Mouse (Mus musculus) spleen, adult 2 months (tissue): ENCODE measurements at regions not wholly inside any gene's neighbourhood (a gene's known extent, or its start where the extent isn't known, plus 50 kb on each side); places are given as distances from the start of the nearest gene placed in this dataset.

ENCODE experiments used
- DNase-seq, 2 experiments: peaks; one replicate each; pipeline versions ENCODE4 v3.0.0 to v3.0.0-alpha.2; 2012 to 2021; ENCODE audit warnings: low spot score in 2 of 2, low read depth in 1 of 2
- H3K27ac ChIP-seq: fragments of 200-500 bp; 2 replicates; pipeline ENCODE4 v1.5.1; 2012; ENCODE audit warnings: low read length, inconsistent platforms; ENCODE audit not compliant: insufficient read depth
- H3K27me3 ChIP-seq: fragments of 200-500 bp; 2 replicates; pipeline ENCODE4 v1.6.1; 2012; ENCODE audit warnings: mild to moderate bottlenecking, moderate library complexity, low read length, inconsistent platforms; ENCODE audit not compliant: control insufficient read depth, insufficient read depth
- H3K36me3 ChIP-seq: fragments of 200-500 bp; 2 replicates; pipeline ENCODE4 v1.6.1; 2012; ENCODE audit warnings: mild to moderate bottlenecking, low read length, inconsistent platforms; ENCODE audit not compliant: control insufficient read depth, insufficient read depth
- H3K4me1 ChIP-seq: fragments of 200-500 bp; 2 replicates; pipeline ENCODE4 v1.6.1; 2011; ENCODE audit warnings: inconsistent platforms; ENCODE audit not compliant: control insufficient read depth, insufficient read depth, insufficient read length
- H3K4me3 ChIP-seq: fragments of 200-500 bp; 2 replicates; pipeline ENCODE4 v1.5.1; 2011; ENCODE audit warnings: mild to moderate bottlenecking, inconsistent platforms; ENCODE audit not compliant: insufficient read depth, insufficient read length; ENCODE audit errors: extremely low read depth
- CTCF ChIP-seq: fragments of 200-500 bp; IDR thresholded peaks from 2 replicates; pipeline ENCODE4 v1.5.1; 2011; ENCODE audit warnings: mild to moderate bottlenecking, inconsistent platforms; ENCODE audit not compliant: insufficient read depth, insufficient read length, insufficient replicate concordance; ENCODE audit errors: extremely low read depth
- POLR2A ChIP-seq: fragments of 200-500 bp; IDR thresholded peaks from 2 replicates; pipeline ENCODE4 v1.6.1; 2011; ENCODE audit warnings: low read depth, low read length, inconsistent platforms
- WGBS: fragments of 180-500 bp; shearing (Covaris S2); methylation state at CpG from one replicate; pipeline ENCODE4 v1.1.7; 2018; 5-methylcytosine and 5-hydroxymethylcytosine counted together

GRCm38 (mm10) chr1:128820527-128820926 is 228.4 kb upstream of the Cxcr4 start:
- Histone ChIP-seq H3K36me3 (no peaks in the 10 kb centered on the region), H3K27me3 (no peaks in the 10 kb centered on the region; the same call in 1 of the 2 replicates), H3K4me3 (no peak overlapping the region), H3K4me1 (0 out of 2 replicates have a peak, but pooled peaks cover 2% of the 10 kb centered on the region), H3K27ac (no peak overlapping the region)
- no peak for DNase-seq
- 97% methylated on average over 1 of the region's 1 CpGs for WGBS
- TF ChIP-seq CTCF = no peak
- no peak for TF ChIP-seq POLR2A

- H3K4me3 ChIP-seq = no peak overlapping the region
- 95% methylated on average over 6 of the region's 6 CpGs for WGBS
- H3K27ac ChIP-seq = no peak overlapping the region
- 0 out of 2 replicates have a peak, but pooled peaks cover 2% of the 10 kb centered on the region for H3K4me1 ChIP-seq
- H3K36me3 ChIP-seq = no peaks in the 10 kb centered on the region
- TF ChIP-seq POLR2A (no peak), CTCF (no peak)
- DNase-seq = no peak
- H3K27me3 ChIP-seq = no peaks in the 10 kb centered on the region; the same call in 1 of the 2 replicates
These were observed 227.5 kb upstream of the Cxcr4 start for GRCm38 (mm10) chr1:128819611-128820010.

DNA sequence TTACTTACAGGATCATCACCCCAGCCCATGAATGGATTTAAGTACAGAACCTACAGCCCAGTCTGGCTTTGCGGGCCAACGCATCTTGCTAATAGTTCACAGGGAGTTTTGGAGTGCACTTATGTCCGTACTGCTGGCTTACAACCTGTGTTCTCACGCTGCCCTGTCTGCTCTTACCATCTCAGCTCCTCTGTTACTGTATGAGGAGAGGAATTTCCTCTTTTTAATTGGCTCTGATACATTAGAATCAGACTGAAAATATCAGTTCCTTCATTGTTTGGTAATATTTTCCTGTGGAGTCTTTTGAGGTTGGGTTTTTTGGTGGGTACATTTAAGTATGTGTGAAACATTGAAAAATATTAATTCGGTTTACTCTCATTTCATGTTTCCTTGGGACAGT is 221.3 kb upstream of the Cxcr4 start:
- H3K36me3 ChIP-seq = no peaks in the 10 kb centered on the region
- DNase-seq = no peak
- no peak for TF ChIP-seq CTCF
- H3K4me3 ChIP-seq = no peak overlapping the region
- WGBS = 80% methylated on average over 5 of the region's 5 CpGs
- no peaks in the 10 kb centered on the region for H3K27me3 ChIP-seq
- no peaks in the 10 kb centered on the region; the same call in 1 of the 2 replicates for H3K4me1 ChIP-seq
- H3K27ac ChIP-seq = no peak overlapping the region

- TF ChIP-seq POLR2A = no peak
- TF ChIP-seq CTCF = no peak
- no peaks in the 10 kb centered on the region; the same call in 1 of the 2 replicates for H3K4me1 ChIP-seq
- 32% methylated on average over 3 of the region's 3 CpGs for WGBS
- H3K4me3 ChIP-seq = no peak overlapping the region
- H3K27me3 ChIP-seq = no peaks in the 10 kb centered on the region
- no peaks in the 10 kb centered on the region for H3K36me3 ChIP-seq
- no peak overlapping the region for H3K27ac ChIP-seq
- no peak for DNase-seq
These were observed 218.8 kb upstream of the Cxcr4 start for GRCm38 (mm10) chr1:128810860-128811259.

DNA sequence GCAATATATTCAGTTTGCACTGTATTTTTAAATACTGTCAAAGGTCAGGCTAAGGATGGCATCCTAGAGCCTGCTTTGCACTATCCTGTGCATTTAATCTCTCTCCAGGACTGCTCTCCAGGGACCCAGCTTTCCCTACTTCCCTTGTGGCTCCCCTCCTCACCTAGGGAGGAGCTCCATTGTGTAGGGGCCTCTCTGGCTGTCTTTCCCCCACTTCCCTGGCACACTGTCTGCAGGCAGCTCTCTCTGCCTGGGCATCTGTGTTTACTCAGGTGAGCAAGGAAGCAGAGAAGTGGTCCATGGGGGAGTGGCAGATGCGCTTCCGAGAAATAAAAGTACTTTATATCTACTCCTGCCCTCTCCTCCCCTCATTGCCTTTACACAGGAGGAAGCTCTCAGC is 218.0 kb upstream of the Cxcr4 start:
- Histone ChIP-seq H3K4me3 (no peak overlapping the region), H3K27ac (no peak overlapping the region), H3K27me3 (no peaks in the 10 kb centered on the region), H3K4me1 (no peaks in the 10 kb centered on the region; the same call in 1 of the 2 replicates), H3K36me3 (no peaks in the 10 kb centered on the region)
- DNase-seq = no peak
- no peak for TF ChIP-seq POLR2A
- TF ChIP-seq CTCF = no peak
- WGBS = 80% methylated on average over 2 of the region's 2 CpGs

DNA sequence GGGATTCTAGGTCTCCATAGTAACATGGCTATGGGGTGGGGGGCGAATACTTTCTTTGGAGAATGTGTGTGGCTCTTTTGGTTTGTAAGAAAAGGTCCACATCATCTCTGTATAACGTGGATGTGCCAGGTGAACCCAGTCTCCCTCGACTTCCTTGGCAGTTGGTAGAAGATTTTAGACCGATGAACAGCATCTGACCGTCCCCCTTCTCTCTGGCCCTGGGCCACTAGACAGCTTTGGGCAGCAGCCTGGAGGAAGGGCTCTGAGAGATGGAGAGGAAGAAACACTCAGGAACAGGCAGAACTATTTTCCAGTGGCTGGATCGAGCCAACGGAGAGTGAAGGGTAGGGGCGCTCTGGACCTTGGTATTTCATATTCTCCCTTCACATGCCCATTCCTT is 217.5 kb upstream of the Cxcr4 start:
- TF ChIP-seq POLR2A (no peak), CTCF (no peak)
- Histone ChIP-seq H3K4me3 (no peak overlapping the region), H3K27me3 (no peaks in the 10 kb centered on the region), H3K36me3 (no peaks in the 10 kb centered on the region), H3K27ac (no peak overlapping the region), H3K4me1 (no peaks in the 10 kb centered on the region; the same call in 1 of the 2 replicates)
- no peak for DNase-seq
- WGBS = 91% methylated on average over 8 of the region's 8 CpGs

DNA sequence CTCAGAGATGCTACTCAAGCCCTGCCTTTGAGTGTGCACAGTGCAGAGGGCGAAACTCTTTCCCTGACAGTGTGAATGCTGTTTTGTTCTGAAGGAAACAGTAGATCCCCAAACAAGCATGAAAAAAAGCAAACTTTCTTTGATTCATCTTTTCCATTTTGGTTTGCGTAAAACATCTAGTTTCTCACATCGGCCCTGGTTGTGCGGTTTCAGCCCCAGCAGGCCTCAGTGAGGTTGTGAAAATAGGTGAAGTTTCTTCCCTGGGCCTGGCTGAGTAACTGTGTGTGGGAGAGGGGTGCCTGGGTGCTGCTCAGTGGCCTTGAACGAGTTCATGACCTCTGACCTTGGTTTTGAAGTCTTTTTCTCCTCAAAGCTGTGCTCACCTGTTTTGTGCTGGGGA is 216.5 kb upstream of the Cxcr4 start:
- no peaks in the 10 kb centered on the region for H3K27me3 ChIP-seq
- DNase-seq = no peak
- H3K27ac ChIP-seq = no peak overlapping the region
- no peak overlapping the region for H3K4me3 ChIP-seq
- no peaks in the 10 kb centered on the region; the same call in 1 of the 2 replicates for H3K4me1 ChIP-seq
- no peaks in the 10 kb centered on the region for H3K36me3 ChIP-seq
- WGBS = 80% methylated on average over 5 of the region's 5 CpGs
- TF ChIP-seq CTCF (no peak), POLR2A (no peak)
